Mouse (Mus musculus): Measurements from ENCODE around the gene Dnm3. TPM values are rescaled to one million over a fixed set of nuclear protein-coding genes. Genes with fewer than 3 reads are reported as not detected.

Dnm3 gene
- polyA plus RNA-seq, 1 experiment from 2014 or later = 1.6 TPM

DNA sequence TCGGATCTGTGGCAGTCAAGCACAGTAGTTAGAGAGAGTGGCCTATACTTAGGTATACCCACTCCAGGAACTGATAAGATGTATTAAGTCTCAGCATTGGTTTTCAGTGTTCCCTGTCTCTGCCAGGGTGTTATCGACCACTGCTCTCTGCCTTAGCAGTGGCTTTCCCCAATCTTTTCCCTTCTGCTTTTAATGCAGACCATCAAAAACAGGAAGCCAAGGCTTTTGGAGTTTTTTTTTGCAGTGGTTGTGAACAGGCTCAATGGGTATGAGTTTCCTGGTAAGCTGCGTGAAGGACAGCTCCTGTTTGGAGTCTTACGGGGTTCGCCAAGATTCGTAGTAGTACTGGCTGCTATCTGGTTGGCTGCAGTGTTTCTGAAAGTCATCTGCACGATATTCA is 485.4 kb downstream of the Dnm3 start:
- H3K4me3 ChIP-seq (ENCODE audit: control insufficient read depth in 1 of 2, insufficient read depth in 1 of 2, low read depth in 1 of 2, low read length in 2 of 2) = no peak overlapping the region
- H3K27ac ChIP-seq (replicated peaks in 1 of 2; ENCODE audit: control insufficient read depth in 1 of 2, insufficient read depth in 1 of 2, low read depth in 2 of 2, low read length in 2 of 2) = no peak overlapping the region
- H3K4me2 ChIP-seq (ENCODE audit: low read length) = no peak overlapping the region
- H3K9me3 ChIP-seq (ENCODE audit: control insufficient read depth, low read length) = no peaks in the 10 kb centered on the region
- H3K9ac ChIP-seq (ENCODE audit: low read length) = no peak overlapping the region
- no peaks in the 10 kb centered on the region for H3K36me3 ChIP-seq (ENCODE audit: control insufficient read depth, insufficient read depth, low read length)
- H3K27me3 ChIP-seq (ENCODE audit: control insufficient read depth, insufficient read depth, low read length) = no peaks in the 10 kb centered on the region
- ATAC-seq (ENCODE audit: insufficient number of reproducible peaks, insufficient read depth, low FRiP score, low read depth) = no peak
- no peaks in the 10 kb centered on the region for H3K4me1 ChIP-seq (ENCODE audit: control insufficient read depth in 2 of 2, insufficient read depth in 2 of 2, low read length in 2 of 2)
- 77% methylated on average over 7 of the region's 7 CpGs for WGBS

DNA sequence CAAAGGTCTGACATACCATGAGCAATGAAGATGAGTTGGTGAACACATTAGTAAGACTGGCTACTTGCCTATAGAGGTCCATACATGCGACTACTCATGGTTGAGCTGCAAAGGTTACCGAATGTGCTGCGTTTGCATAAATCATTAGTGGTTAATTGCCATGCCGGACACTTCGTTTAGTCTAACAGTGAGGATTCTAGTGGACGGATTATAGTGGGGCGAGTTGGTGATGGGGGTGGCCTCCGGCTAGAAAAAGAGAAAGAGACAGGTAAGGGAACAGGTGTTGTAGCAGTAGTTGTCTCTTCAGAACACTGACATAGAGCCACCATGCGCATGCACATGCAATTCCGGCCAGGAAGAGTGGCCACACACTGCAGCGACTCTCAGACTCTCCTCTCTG is 486.0 kb downstream of the Dnm3 start:
- Histone ChIP-seq H3K4me1 (ENCODE audit: control insufficient read depth in 2 of 2, insufficient read depth in 2 of 2, low read length in 2 of 2) (no peaks in the 10 kb centered on the region), H3K27ac (replicated peaks in 1 of 2; ENCODE audit: control insufficient read depth in 1 of 2, insufficient read depth in 1 of 2, low read depth in 2 of 2, low read length in 2 of 2) (no peak overlapping the region), H3K4me2 (ENCODE audit: low read length) (no peak overlapping the region), H3K36me3 (ENCODE audit: control insufficient read depth, insufficient read depth, low read length) (no peaks in the 10 kb centered on the region), H3K27me3 (ENCODE audit: control insufficient read depth, insufficient read depth, low read length) (no peaks in the 10 kb centered on the region), H3K9me3 (ENCODE audit: control insufficient read depth, low read length) (no peaks in the 10 kb centered on the region), H3K4me3 (ENCODE audit: control insufficient read depth in 1 of 2, insufficient read depth in 1 of 2, low read depth in 1 of 2, low read length in 2 of 2) (no peak overlapping the region), H3K9ac (ENCODE audit: low read length) (no peak overlapping the region)
- 92% methylated on average over 11 of the region's 11 CpGs for WGBS
- no peak for ATAC-seq (ENCODE audit: insufficient number of reproducible peaks, insufficient read depth, low FRiP score, low read depth)

DNA sequence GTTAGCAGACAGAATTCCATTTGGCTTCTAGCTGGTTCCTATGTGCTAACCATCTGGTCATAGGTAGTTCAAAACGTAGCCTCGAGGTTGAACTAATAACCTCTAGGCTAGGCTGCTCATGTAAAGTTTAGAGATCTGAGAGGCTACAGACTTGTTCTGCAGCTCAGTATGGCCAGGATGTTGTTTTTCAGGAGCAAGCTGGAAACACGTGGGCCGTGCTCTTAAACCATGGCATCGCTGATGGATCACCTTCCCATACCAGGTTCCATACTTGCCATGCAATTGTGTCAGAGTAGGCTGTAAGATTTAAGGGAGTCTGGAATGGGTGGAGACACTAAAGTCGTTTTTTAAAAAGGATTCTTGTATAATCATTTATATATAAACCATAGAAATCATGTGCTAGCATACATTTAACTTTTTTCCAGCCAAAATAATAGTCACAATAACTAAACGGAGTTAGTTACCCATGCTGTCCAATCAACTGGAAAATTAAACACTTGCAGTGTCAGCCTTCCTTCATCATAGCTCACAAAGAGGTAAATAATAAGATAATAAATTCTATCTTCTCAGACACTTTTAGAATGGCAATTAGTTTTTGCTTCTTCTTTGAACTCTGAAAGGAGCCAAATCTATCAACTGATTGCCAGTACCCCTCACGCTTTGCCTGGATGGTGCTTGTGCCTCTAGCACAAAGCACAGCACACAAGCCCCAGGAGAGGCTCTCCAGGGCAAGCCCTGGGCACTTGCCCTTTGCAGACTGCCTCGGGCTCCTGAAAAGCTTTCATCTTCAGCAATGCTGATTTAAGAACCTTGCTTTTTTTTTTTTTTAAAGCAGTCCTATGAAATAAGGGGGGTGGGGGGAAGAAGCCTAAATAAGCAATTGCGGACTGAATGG is 486.9 kb downstream of the Dnm3 start:
- no peaks in the 10 kb centered on the region for H3K36me3 ChIP-seq (ENCODE audit: control insufficient read depth, insufficient read depth, low read length)
- H3K4me2 ChIP-seq (ENCODE audit: low read length) = no peak overlapping the region
- no peaks in the 10 kb centered on the region for H3K4me1 ChIP-seq (ENCODE audit: control insufficient read depth in 2 of 2, insufficient read depth in 2 of 2, low read length in 2 of 2)
- no peak overlapping the region for H3K27ac ChIP-seq (replicated peaks in 1 of 2; ENCODE audit: control insufficient read depth in 1 of 2, insufficient read depth in 1 of 2, low read depth in 2 of 2, low read length in 2 of 2)
- H3K9me3 ChIP-seq (ENCODE audit: control insufficient read depth, low read length) = no peaks in the 10 kb centered on the region
- no peak for ATAC-seq (ENCODE audit: insufficient number of reproducible peaks, insufficient read depth, low FRiP score, low read depth)
- 80% methylated on average over 10 of the region's 10 CpGs for WGBS
- H3K4me3 ChIP-seq (ENCODE audit: control insufficient read depth in 1 of 2, insufficient read depth in 1 of 2, low read depth in 1 of 2, low read length in 2 of 2) = no peak overlapping the region
- H3K9ac ChIP-seq (ENCODE audit: low read length) = no peak overlapping the region
- H3K27me3 ChIP-seq (ENCODE audit: control insufficient read depth, insufficient read depth, low read length) = no peaks in the 10 kb centered on the region

DNA sequence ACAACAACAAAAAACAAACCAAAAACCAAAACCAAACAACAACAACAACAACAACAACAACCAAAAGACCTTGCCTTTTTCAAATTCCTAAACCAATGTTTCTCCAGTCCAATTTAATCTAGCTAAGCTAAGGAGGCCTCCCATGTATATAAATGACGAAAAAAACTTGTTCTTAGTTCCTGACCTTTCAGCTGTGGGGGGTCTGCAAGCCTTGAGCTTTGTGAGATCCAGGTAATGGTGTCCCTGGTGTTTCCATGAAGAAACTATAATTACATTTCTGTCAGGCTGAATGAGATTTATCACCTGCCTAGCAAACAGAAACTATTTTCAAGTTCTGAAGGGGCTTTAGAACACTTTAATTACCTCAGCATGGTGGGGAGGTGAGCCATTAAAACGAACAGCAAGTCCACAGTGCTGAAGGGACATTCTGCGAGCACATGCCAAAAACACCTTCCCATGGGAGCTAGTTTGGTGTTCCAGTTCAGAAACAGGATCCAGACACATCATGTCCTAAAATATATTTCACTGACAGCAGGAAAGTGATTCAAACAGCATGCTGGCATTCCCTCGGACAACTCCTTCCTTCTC is 493.8 kb downstream of the Dnm3 start:
- H3K27me3 ChIP-seq (ENCODE audit: control insufficient read depth, insufficient read depth, low read length) = no peaks in the 10 kb centered on the region
- ATAC-seq (ENCODE audit: insufficient number of reproducible peaks, insufficient read depth, low FRiP score, low read depth) = no peak
- H3K4me2 ChIP-seq (ENCODE audit: low read length) = no peak overlapping the region
- no peak overlapping the region for H3K9ac ChIP-seq (ENCODE audit: low read length)
- H3K27ac ChIP-seq (replicated peaks in 1 of 2; ENCODE audit: control insufficient read depth in 1 of 2, insufficient read depth in 1 of 2, low read depth in 2 of 2, low read length in 2 of 2) = no peak overlapping the region
- no peaks in the 10 kb centered on the region for H3K4me1 ChIP-seq (ENCODE audit: control insufficient read depth in 2 of 2, insufficient read depth in 2 of 2, low read length in 2 of 2)
- no peaks in the 10 kb centered on the region for H3K36me3 ChIP-seq (ENCODE audit: control insufficient read depth, insufficient read depth, low read length)
- no peak overlapping the region for H3K4me3 ChIP-seq (ENCODE audit: control insufficient read depth in 1 of 2, insufficient read depth in 1 of 2, low read depth in 1 of 2, low read length in 2 of 2)
- H3K9me3 ChIP-seq (ENCODE audit: control insufficient read depth, low read length) = no peaks in the 10 kb centered on the region
- 48% methylated on average over 4 of the region's 4 CpGs for WGBS

DNA sequence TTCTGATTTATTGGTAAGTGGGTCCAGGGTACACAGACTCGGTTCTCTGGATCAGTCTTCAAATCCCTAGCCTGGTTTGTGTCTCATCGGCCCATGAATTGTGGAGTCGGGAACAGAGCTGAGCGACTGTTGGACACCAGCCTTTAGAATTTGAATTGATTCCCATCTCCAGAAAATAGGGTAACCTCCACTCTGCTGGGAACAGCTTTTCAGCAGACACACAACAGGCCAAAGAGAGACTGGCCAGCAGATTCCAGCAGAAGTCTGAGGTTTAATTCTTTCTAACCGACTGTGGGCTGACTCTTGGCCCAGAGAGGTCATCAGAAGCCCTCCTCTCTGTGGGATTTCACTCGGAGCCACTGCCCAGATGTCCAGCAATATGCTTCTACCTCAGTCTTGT is 494.4 kb downstream of the Dnm3 start:
- 76% methylated on average over 6 of the region's 6 CpGs for WGBS
- Histone ChIP-seq H3K9ac (ENCODE audit: low read length) (no peak overlapping the region), H3K4me3 (ENCODE audit: control insufficient read depth in 1 of 2, insufficient read depth in 1 of 2, low read depth in 1 of 2, low read length in 2 of 2) (no peak overlapping the region), H3K9me3 (ENCODE audit: control insufficient read depth, low read length) (no peaks in the 10 kb centered on the region), H3K36me3 (ENCODE audit: control insufficient read depth, insufficient read depth, low read length) (no peaks in the 10 kb centered on the region), H3K4me2 (ENCODE audit: low read length) (no peak overlapping the region), H3K27me3 (ENCODE audit: control insufficient read depth, insufficient read depth, low read length) (no peaks in the 10 kb centered on the region), H3K27ac (replicated peaks in 1 of 2; ENCODE audit: control insufficient read depth in 1 of 2, insufficient read depth in 1 of 2, low read depth in 2 of 2, low read length in 2 of 2) (no peak overlapping the region), H3K4me1 (ENCODE audit: control insufficient read depth in 2 of 2, insufficient read depth in 2 of 2, low read length in 2 of 2) (no peaks in the 10 kb centered on the region)
- no peak for ATAC-seq (ENCODE audit: insufficient number of reproducible peaks, insufficient read depth, low FRiP score, low read depth)

DNA sequence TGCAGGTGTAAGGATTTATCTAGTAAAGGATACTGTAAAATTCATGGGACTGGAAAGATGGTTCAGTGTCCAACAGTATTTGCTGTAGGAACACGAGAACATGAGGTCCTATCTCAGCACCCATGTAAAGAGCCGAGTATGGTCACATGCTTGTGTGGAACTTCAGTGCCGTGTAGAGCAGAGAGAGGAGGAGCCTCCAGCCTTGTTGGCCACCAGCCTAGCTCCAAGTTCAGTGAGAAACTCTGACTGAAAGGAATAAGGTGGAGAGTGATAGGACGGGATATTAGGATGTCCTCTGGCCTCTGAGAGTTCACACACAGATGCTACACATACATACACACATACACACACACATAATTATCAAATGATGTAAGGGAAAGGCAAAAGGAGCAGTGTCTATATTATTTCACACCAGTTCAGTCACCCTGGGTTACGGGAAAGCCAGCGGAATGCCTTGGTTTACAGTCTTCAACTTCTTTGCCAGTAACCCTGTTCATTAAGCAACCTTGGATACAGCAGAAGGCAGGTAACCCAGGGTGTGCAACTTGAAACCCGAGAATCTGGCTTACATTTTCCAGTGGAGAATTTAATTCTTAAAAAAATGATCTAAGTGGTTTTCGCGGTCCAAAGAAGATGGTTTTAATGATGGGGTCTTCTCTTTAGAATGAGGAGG is 497.1 kb downstream of the Dnm3 start:
- Histone ChIP-seq H3K27ac (replicated peaks in 1 of 2; ENCODE audit: control insufficient read depth in 1 of 2, insufficient read depth in 1 of 2, low read depth in 2 of 2, low read length in 2 of 2) (no peak overlapping the region), H3K9ac (ENCODE audit: low read length) (no peak overlapping the region), H3K4me3 (ENCODE audit: control insufficient read depth in 1 of 2, insufficient read depth in 1 of 2, low read depth in 1 of 2, low read length in 2 of 2) (no peak overlapping the region), H3K27me3 (ENCODE audit: control insufficient read depth, insufficient read depth, low read length) (no peaks in the 10 kb centered on the region), H3K4me2 (ENCODE audit: low read length) (no peak overlapping the region), H3K36me3 (ENCODE audit: control insufficient read depth, insufficient read depth, low read length) (no peaks in the 10 kb centered on the region), H3K9me3 (ENCODE audit: control insufficient read depth, low read length) (no peaks in the 10 kb centered on the region), H3K4me1 (ENCODE audit: control insufficient read depth in 2 of 2, insufficient read depth in 2 of 2, low read length in 2 of 2) (peaks cover 0 to 3% of the 10 kb centered on the region in 2 experiments; a peak in 2 of 4 replicates)
- no peak for ATAC-seq (ENCODE audit: insufficient number of reproducible peaks, insufficient read depth, low FRiP score, low read depth)
- 69% methylated on average over 9 of the region's 9 CpGs for WGBS

DNA sequence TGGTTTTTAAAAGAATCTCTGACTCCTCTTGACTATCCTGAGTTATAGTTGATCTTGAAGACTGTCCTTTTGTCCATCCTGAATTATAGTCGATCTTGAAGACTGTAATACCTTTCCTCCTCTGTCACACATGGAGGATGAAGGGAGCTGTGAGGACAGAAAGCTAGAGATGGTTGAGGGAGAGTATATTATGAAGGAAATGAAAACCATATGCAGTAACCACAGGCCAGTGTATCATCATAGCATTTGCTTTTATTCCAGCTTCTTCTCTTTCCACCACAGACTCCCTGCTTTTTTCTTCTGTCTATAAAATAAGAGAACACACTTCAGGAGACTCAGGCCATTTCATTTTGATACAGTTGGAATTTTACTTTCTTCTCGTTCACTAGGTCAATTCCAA is 497.8 kb downstream of the Dnm3 start:
- Histone ChIP-seq H3K27ac (replicated peaks in 1 of 2; ENCODE audit: control insufficient read depth in 1 of 2, insufficient read depth in 1 of 2, low read depth in 2 of 2, low read length in 2 of 2) (no peak overlapping the region), H3K4me3 (ENCODE audit: control insufficient read depth in 1 of 2, insufficient read depth in 1 of 2, low read depth in 1 of 2, low read length in 2 of 2) (no peak overlapping the region), H3K4me1 (ENCODE audit: control insufficient read depth in 2 of 2, insufficient read depth in 2 of 2, low read length in 2 of 2) (peaks cover 0 to 3% of the 10 kb centered on the region in 2 experiments; a peak in 2 of 4 replicates), H3K4me2 (ENCODE audit: low read length) (no peak overlapping the region), H3K9ac (ENCODE audit: low read length) (no peak overlapping the region), H3K36me3 (ENCODE audit: control insufficient read depth, insufficient read depth, low read length) (no peaks in the 10 kb centered on the region), H3K9me3 (ENCODE audit: control insufficient read depth, low read length) (no peaks in the 10 kb centered on the region), H3K27me3 (ENCODE audit: control insufficient read depth, insufficient read depth, low read length) (no peaks in the 10 kb centered on the region)
- no peak for ATAC-seq (ENCODE audit: insufficient number of reproducible peaks, insufficient read depth, low FRiP score, low read depth)
- 67% methylated on average over 2 of the region's 2 CpGs for WGBS
